Mouse (Mus musculus): Measurements from ENCODE around the gene Tnks1bp1. TPM values are rescaled to one million over a fixed set of nuclear protein-coding genes. Genes with fewer than 3 reads are reported as not detected.

Gene Tnks1bp1
- total and polyA plus RNA-seq, 2 experiments from 2014 or later = 22.8 to 77.0 TPM

- no peak for TF ChIP-seq CTCF (IDR thresholded peaks at IDR 0.05; ENCODE audit: low read depth)
- no peaks in the 10 kb centered on the region for H3K9me3 ChIP-seq (ENCODE audit: low read length)
- H3K9ac ChIP-seq = no peak overlapping the region
- ATAC-seq (no peak), DNase-seq (no peak)
- H3K4me3 ChIP-seq (ENCODE audit: low read depth, low read length) = no peak overlapping the region
- no peak overlapping the region for H3K27ac ChIP-seq (ENCODE audit: low read depth, low read length)
- H3K4me1 ChIP-seq (ENCODE audit: insufficient read depth) = no peaks in the 10 kb centered on the region
- 97% methylated on average over 4 of the region's 4 CpGs for WGBS
- no peak overlapping the region for H3K4me2 ChIP-seq (ENCODE audit: low read depth)
- no peaks in the 10 kb centered on the region for H3K27me3 ChIP-seq (ENCODE audit: insufficient read depth, low read length)
- H3K36me3 ChIP-seq (ENCODE audit: insufficient read depth) = no peaks in the 10 kb centered on the region
Observed at GRCm38 (mm10) chr2:85091325-85091724, 43.5 kb downstream of the Tnks1bp1 start.

DNA sequence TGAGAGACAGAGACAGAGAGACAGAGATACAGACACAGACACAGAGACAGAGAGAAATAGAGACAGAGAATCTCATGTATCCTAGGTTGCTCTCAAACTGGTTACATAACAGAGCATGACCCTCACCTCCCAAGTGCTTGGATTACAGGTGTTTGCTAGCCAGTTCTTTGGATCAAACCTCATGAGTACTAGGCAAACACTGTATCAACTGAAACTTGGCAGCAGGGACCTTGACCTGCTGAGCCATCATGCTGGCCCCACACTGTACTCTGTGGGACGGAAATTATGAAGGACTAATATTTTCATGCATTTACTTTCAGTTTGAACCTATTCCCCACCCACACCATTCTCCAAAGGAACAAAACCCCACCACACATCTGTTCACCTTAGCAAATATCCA, 45.6 kb downstream of the Tnks1bp1 start:
- ATAC-seq (no peak), DNase-seq (no peak)
- H3K9ac ChIP-seq = no peak overlapping the region
- no peak for TF ChIP-seq CTCF (IDR thresholded peaks at IDR 0.05; ENCODE audit: low read depth)
- no peaks in the 10 kb centered on the region for H3K36me3 ChIP-seq (ENCODE audit: insufficient read depth)
- H3K4me3 ChIP-seq (ENCODE audit: low read depth, low read length) = no peak overlapping the region
- no peaks in the 10 kb centered on the region for H3K27me3 ChIP-seq (ENCODE audit: insufficient read depth, low read length)
- no peak overlapping the region for H3K27ac ChIP-seq (ENCODE audit: low read depth, low read length)
- no peak overlapping the region for H3K4me2 ChIP-seq (ENCODE audit: low read depth)
- 93% methylated on average over 1 of the region's 1 CpGs for WGBS
- H3K9me3 ChIP-seq (ENCODE audit: low read length) = no peaks in the 10 kb centered on the region
- H3K4me1 ChIP-seq (ENCODE audit: insufficient read depth) = no peaks in the 10 kb centered on the region

DNA sequence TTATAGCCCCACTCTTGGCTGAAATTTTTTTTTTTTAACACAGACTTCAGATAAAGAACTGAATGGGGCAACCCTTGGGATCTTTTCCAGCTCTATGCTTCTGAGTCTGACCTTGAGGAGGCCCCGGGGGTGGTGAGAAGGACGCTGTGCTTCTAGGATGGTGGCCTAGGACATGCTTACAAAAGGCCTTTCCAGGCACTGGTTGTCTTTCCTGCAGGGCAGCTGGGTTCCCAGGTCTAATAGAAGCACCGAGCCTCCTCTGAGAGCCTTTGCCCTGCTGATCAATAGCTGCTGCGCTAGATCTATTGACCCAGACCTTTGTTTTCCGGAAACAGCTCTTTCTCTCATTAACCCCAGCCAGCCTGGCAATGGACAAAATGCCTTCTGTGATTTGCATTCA, 48.1 kb downstream of the Tnks1bp1 start:
- no peak for ATAC-seq
- DNase-seq = no peak
- no peaks in the 10 kb centered on the region for H3K36me3 ChIP-seq (ENCODE audit: insufficient read depth)
- H3K4me2 ChIP-seq (ENCODE audit: low read depth) = no peak overlapping the region
- H3K27ac ChIP-seq (ENCODE audit: low read depth, low read length) = no peak overlapping the region
- no peaks in the 10 kb centered on the region for H3K9me3 ChIP-seq (ENCODE audit: low read length)
- no peak overlapping the region for H3K4me3 ChIP-seq (ENCODE audit: low read depth, low read length)
- WGBS = 20% methylated on average over 5 of the region's 5 CpGs
- no peaks in the 10 kb centered on the region for H3K4me1 ChIP-seq (ENCODE audit: insufficient read depth)
- no peaks in the 10 kb centered on the region for H3K27me3 ChIP-seq (ENCODE audit: insufficient read depth, low read length)
- no peak overlapping the region for H3K9ac ChIP-seq
- TF ChIP-seq CTCF (IDR thresholded peaks at IDR 0.05; ENCODE audit: low read depth) = no peak

GRCm38 (mm10) chr2:85098014-85098413, 50.2 kb downstream of the Tnks1bp1 start:
- DNase-seq = no peak
- WGBS = 86% methylated on average over 2 of the region's 2 CpGs
- H3K4me2 ChIP-seq (ENCODE audit: low read depth) = no peak overlapping the region

GRCm38 (mm10) chr2:85098824-85099511, 51.1 kb downstream of the Tnks1bp1 start:
- 70% methylated on average over 7 of the region's 7 CpGs for WGBS
- H3K4me2 ChIP-seq (ENCODE audit: low read depth) = no peak overlapping the region
- DNase-seq (no peak), ATAC-seq (no peak)
- no peak overlapping the region for H3K9ac ChIP-seq
- H3K4me1 ChIP-seq (ENCODE audit: insufficient read depth) = no peaks in the 10 kb centered on the region
- H3K27ac ChIP-seq (ENCODE audit: low read depth, low read length) = no peak overlapping the region
- no peaks in the 10 kb centered on the region for H3K9me3 ChIP-seq (ENCODE audit: low read length)
- H3K27me3 ChIP-seq (ENCODE audit: insufficient read depth, low read length) = no peaks in the 10 kb centered on the region
- no peaks in the 10 kb centered on the region for H3K36me3 ChIP-seq (ENCODE audit: insufficient read depth)
- TF ChIP-seq CTCF (IDR thresholded peaks at IDR 0.05; ENCODE audit: low read depth) = no peak
- no peak overlapping the region for H3K4me3 ChIP-seq (ENCODE audit: low read depth, low read length)

More at GRCm38 (mm10) chr2:85098014-85098413, 50.2 kb downstream of the Tnks1bp1 start:
- Histone ChIP-seq H3K9me3 (ENCODE audit: low read length) (no peaks in the 10 kb centered on the region), H3K27ac (ENCODE audit: low read depth, low read length) (no peak overlapping the region), H3K4me3 (ENCODE audit: low read depth, low read length) (no peak overlapping the region), H3K36me3 (ENCODE audit: insufficient read depth) (no peaks in the 10 kb centered on the region), H3K9ac (no peak overlapping the region), H3K4me1 (ENCODE audit: insufficient read depth) (no peaks in the 10 kb centered on the region), H3K27me3 (ENCODE audit: insufficient read depth, low read length) (no peaks in the 10 kb centered on the region)
- TF ChIP-seq CTCF (IDR thresholded peaks at IDR 0.05; ENCODE audit: low read depth) = no peak
- ATAC-seq = no peak

GRCm38 (mm10) chr2:85103201-85103600, 55.4 kb downstream of the Tnks1bp1 start:
- WGBS = 71% methylated on average over 8 of the region's 8 CpGs
- no peaks in the 10 kb centered on the region for H3K27me3 ChIP-seq (ENCODE audit: insufficient read depth, low read length)
- H3K36me3 ChIP-seq (ENCODE audit: insufficient read depth) = no peaks in the 10 kb centered on the region
- H3K4me1 ChIP-seq (ENCODE audit: insufficient read depth) = no peaks in the 10 kb centered on the region
- ATAC-seq (no peak), DNase-seq (no peak)
- H3K4me2 ChIP-seq (ENCODE audit: low read depth) = no peak overlapping the region
- H3K4me3 ChIP-seq (ENCODE audit: low read depth, low read length) = no peak overlapping the region
- H3K27ac ChIP-seq (ENCODE audit: low read depth, low read length) = 0 out of 2 replicates have a peak overlapping the region, but pooled peaks have one; percentile 15
- H3K9ac ChIP-seq = no peak overlapping the region
- no peak for TF ChIP-seq CTCF (IDR thresholded peaks at IDR 0.05; ENCODE audit: low read depth)
- no peaks in the 10 kb centered on the region for H3K9me3 ChIP-seq (ENCODE audit: low read length)

- Histone ChIP-seq H3K9ac (no peak overlapping the region), H3K4me1 (ENCODE audit: insufficient read depth) (no peaks in the 10 kb centered on the region), H3K27ac (ENCODE audit: low read depth, low read length) (no peak overlapping the region), H3K4me3 (ENCODE audit: low read depth, low read length) (no peak overlapping the region), H3K4me2 (ENCODE audit: low read depth) (no peak overlapping the region), H3K36me3 (ENCODE audit: insufficient read depth) (no peaks in the 10 kb centered on the region), H3K9me3 (ENCODE audit: low read length) (no peaks in the 10 kb centered on the region), H3K27me3 (ENCODE audit: insufficient read depth, low read length) (no peaks in the 10 kb centered on the region)
- no peak for TF ChIP-seq CTCF (IDR thresholded peaks at IDR 0.05; ENCODE audit: low read depth)
- ATAC-seq (no peak), DNase-seq (no peak)
- 85% methylated on average over 11 of the region's 11 CpGs for WGBS
Observed at GRCm38 (mm10) chr2:85105426-85106013, 57.7 kb downstream of the Tnks1bp1 start.
